Mouse (Mus musculus) myocyte (in vitro differentiated cells): ENCODE measurements at regions not wholly inside any gene's neighbourhood (a gene's known extent, or its start where the extent isn't known, plus 50 kb on each side); places are given as distances from the start of the nearest gene placed in this dataset.

Experiments
- H3K27me3 ChIP-seq: one replicate; pipeline ENCODE4 v1.6.1; 2011; ENCODE audit not compliant: control insufficient read depth, insufficient read depth, insufficient read length
- H3K36me3 ChIP-seq: one replicate; pipeline ENCODE4 v1.6.1; 2011; ENCODE audit not compliant: control insufficient read depth, insufficient read depth
- H3K4me2 ChIP-seq: one replicate; pipeline ENCODE4 v1.6.1; 2011; ENCODE audit warnings: low read depth, control low read depth
- H3K4me3 ChIP-seq: one replicate; pipeline ENCODE4 v1.5.1; 2011; ENCODE audit warnings: mild to moderate bottlenecking, control low read depth, moderate library complexity
- H3K79me2 ChIP-seq: one replicate; pipeline ENCODE4 v1.6.1; 2011; ENCODE audit not compliant: control insufficient read depth, insufficient read depth
- H3ac ChIP-seq: one replicate; pipeline ENCODE4 v1.6.1; 2011; ENCODE audit not compliant: control insufficient read depth, insufficient read length
- CEBPB ChIP-seq: IDR thresholded peaks from 2 replicates; pipeline ENCODE4 v1.6.1; 2011; ENCODE audit warnings: mild to moderate bottlenecking, moderate library complexity; ENCODE audit not compliant: poor library complexity, insufficient read depth, severe bottlenecking
- E2F4 ChIP-seq: IDR thresholded peaks from one replicate; pipeline ENCODE4 v1.6.1; 2011; ENCODE audit warnings: mild to moderate bottlenecking, control low read depth, moderate library complexity; ENCODE audit not compliant: insufficient read depth
- MAX ChIP-seq: IDR thresholded peaks from one replicate; pipeline ENCODE4 v1.6.1; 2011; ENCODE audit warnings: low read depth, mild to moderate bottlenecking, control low read depth
- MYOD1 ChIP-seq, 3 experiments: IDR thresholded peaks; one replicate each; pipeline ENCODE4 v1.6.1; 2011; ENCODE audit warnings: control low read depth in 2 of 3, low read depth in 2 of 3, mild to moderate bottlenecking in 2 of 3, moderate library complexity in 1 of 3; ENCODE audit not compliant: insufficient read length in 2 of 3, control insufficient read depth in 1 of 3
- MYOG ChIP-seq, 3 experiments: IDR thresholded peaks; one replicate each; pipeline ENCODE4 v1.6.1; 2011; ENCODE audit warnings: control low read depth in 2 of 3, low read depth in 2 of 3, mild to moderate bottlenecking in 2 of 3; ENCODE audit not compliant: insufficient read length in 2 of 3, control insufficient read depth in 1 of 3, insufficient read depth in 1 of 3
- POLR2A ChIP-seq: IDR thresholded peaks from one replicate; pipeline ENCODE4 v1.6.1; 2011; ENCODE audit warnings: low read depth, mild to moderate bottlenecking, control low read depth, moderate library complexity; ENCODE audit not compliant: insufficient read length
- POLR2AphosphoS2 ChIP-seq: IDR thresholded peaks from one replicate; pipeline ENCODE4 v1.6.1; 2011; ENCODE audit warnings: low read depth, control low read depth; ENCODE audit not compliant: insufficient read length
- REST ChIP-seq: IDR thresholded peaks from one replicate; pipeline ENCODE4 v1.6.1; 2011; ENCODE audit warnings: mild to moderate bottlenecking, control low read depth, moderate library complexity; ENCODE audit not compliant: insufficient read depth, insufficient read length
- SRF ChIP-seq: IDR thresholded peaks from one replicate; pipeline ENCODE4 v1.6.1; 2011; ENCODE audit warnings: low read depth; ENCODE audit not compliant: control insufficient read depth, insufficient read length
- TCF12 ChIP-seq: IDR thresholded peaks from one replicate; pipeline ENCODE4 v1.6.1; 2011; ENCODE audit warnings: mild to moderate bottlenecking, control low read depth; ENCODE audit not compliant: poor library complexity, insufficient read depth, severe bottlenecking
- TCF3 ChIP-seq: IDR thresholded peaks from one replicate; pipeline ENCODE4 v1.6.1; 2011; ENCODE audit warnings: low read depth, control low read depth; ENCODE audit not compliant: insufficient read length
- USF1 ChIP-seq: IDR thresholded peaks from one replicate; pipeline ENCODE4 v1.6.1; 2011; ENCODE audit warnings: low read depth, mild to moderate bottlenecking, control low read depth, moderate library complexity

DNA sequence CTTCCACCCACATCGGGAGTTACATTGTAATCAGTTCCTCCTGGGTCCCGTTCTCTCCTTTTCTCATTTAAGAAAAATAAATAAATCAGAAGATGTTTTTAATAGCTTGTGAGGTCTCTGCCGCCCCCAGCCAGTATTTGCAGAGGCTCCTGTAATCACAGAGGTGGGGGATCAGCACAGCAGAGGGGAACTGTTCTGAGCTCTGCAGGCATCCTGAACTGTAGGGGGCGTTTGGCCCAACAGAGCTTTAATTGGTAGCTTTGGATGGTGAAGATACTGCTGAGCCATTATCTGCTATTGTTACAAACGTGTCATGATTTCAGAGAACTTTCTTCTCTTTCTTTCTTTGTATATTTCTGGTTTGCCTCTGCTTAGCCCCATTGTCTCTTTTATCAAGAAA is 293.9 kb downstream of the Cdh26 start:
- H3K79me2 ChIP-seq: no peaks in the 10 kb centered on the region
- no peak overlapping the region for H3ac ChIP-seq
- H3K4me2 ChIP-seq: no peak overlapping the region
- no peaks in the 10 kb centered on the region for H3K27me3 ChIP-seq
- no peaks in the 10 kb centered on the region for H3K36me3 ChIP-seq
- no peak overlapping the region for H3K4me3 ChIP-seq
- no peak for TF ChIP-seq MYOG (IDR thresholded peaks at IDR 0.05; ENCODE audit: control insufficient read depth in 1 of 3, insufficient read depth in 1 of 3, insufficient read length in 2 of 3, low read depth in 2 of 3)
- no peak for TF ChIP-seq TCF3
- TF ChIP-seq MYOD1 (IDR thresholded peaks at IDR 0.05; ENCODE audit: control insufficient read depth in 1 of 3, insufficient read length in 2 of 3, low read depth in 2 of 3): no peak
- no peak for TF ChIP-seq REST
- TF ChIP-seq POLR2A: no peak
- no peak for TF ChIP-seq USF1
- no peak for TF ChIP-seq CEBPB
- no peak for TF ChIP-seq POLR2AphosphoS2
- no peak for TF ChIP-seq SRF
- no peak for TF ChIP-seq E2F4
- no peak for TF ChIP-seq MAX
- TF ChIP-seq TCF12: no peak

- Histone ChIP-seq H3K4me2 (no peak overlapping the region), H3K36me3 (no peaks in the 10 kb centered on the region), H3K27me3 (no peaks in the 10 kb centered on the region), H3K4me3 (no peak overlapping the region), H3K79me2 (no peaks in the 10 kb centered on the region), H3ac (no peak overlapping the region)
- TF ChIP-seq MAX: no peak
Measured at GRCm38 (mm10) chr2:178727930-178728793, 297.8 kb downstream of the Cdh26 start.

DNA sequence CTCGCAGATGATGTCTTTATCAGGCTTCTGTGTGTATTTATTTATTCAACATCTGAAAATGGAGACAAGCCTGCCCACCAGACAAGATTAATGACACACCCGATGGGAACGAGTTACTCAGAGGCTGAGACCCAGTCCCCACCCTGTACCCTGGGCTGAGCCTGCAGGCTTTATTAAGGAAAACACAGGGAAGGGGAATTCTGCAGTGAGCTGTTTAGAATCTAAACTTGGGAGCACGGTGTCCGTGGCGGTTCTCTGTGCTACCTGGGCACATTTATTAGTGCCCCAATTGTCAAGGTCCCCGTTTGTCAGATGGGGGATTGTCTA is 298.4 kb downstream of the Cdh26 start:
- no peaks in the 10 kb centered on the region for H3K36me3 ChIP-seq
- H3K4me3 ChIP-seq: no peak overlapping the region
- no peak for TF ChIP-seq CEBPB
- TF ChIP-seq REST: no peak
- no peak for TF ChIP-seq USF1
- TF ChIP-seq MYOD1 (IDR thresholded peaks at IDR 0.05; ENCODE audit: control insufficient read depth in 1 of 3, insufficient read length in 2 of 3, low read depth in 2 of 3): no peak
- TF ChIP-seq SRF: no peak
- TF ChIP-seq POLR2AphosphoS2: no peak
- no peak for TF ChIP-seq TCF3
- no peak for TF ChIP-seq MAX
- no peak for TF ChIP-seq MYOG (IDR thresholded peaks at IDR 0.05; ENCODE audit: control insufficient read depth in 1 of 3, insufficient read depth in 1 of 3, insufficient read length in 2 of 3, low read depth in 2 of 3)
- TF ChIP-seq TCF12: no peak
- no peak for TF ChIP-seq POLR2A
- no peaks in the 10 kb centered on the region for H3K27me3 ChIP-seq
- H3ac ChIP-seq: no peak overlapping the region
- H3K79me2 ChIP-seq: no peaks in the 10 kb centered on the region
- H3K4me2 ChIP-seq: no peak overlapping the region

DNA sequence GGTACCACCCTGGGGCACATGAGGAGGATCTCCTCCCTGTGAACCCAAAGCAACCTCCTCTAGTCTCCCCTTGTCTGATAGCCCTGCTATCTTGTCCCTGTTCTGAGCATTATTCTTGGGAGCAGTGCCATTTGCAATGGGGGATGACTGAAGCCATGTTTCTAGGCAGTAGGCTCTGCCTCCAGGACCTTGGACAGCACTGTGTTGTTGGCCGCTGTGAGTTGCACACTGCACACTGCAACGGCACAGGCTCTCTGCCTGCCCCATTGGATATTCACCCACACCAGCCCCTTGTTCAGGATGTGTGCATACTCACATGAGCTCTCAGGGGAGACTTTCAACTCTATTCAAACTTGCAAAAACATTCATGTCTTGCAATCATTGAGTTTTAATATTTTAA is 304.8 kb downstream of the Cdh26 start:
- TF ChIP-seq CEBPB: no peak
- TF ChIP-seq REST: peak; percentile 60
- no peak for TF ChIP-seq TCF12
- no peak for TF ChIP-seq TCF3
- TF ChIP-seq USF1: no peak
- TF ChIP-seq E2F4: no peak
- no peak for TF ChIP-seq MAX

DNA sequence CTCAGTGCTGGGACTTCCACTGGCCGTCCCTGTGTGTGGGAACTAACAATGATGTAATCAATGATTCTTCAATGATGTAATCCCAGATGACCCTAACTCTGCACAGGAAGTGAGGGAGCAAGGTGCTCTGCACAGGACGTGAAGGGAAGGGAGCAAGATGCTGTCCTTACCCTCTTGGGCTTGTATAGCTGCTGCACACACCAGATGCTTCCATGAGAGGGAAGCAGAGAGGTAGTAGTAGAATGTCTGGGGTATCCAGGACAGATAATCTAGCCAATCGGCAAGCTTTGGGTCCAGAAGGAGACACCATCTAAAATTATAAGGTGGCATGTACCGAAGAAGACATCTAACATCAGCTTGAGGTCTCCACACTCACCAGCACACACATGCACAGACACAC is 314.3 kb downstream of the Cdh26 start:
- no peaks in the 10 kb centered on the region for H3K27me3 ChIP-seq
- H3ac ChIP-seq: no peak overlapping the region
- H3K4me3 ChIP-seq: no peak overlapping the region
- TF ChIP-seq USF1: no peak
- TF ChIP-seq REST: no peak
- TF ChIP-seq E2F4: no peak
- no peak for TF ChIP-seq SRF
- no peak for TF ChIP-seq MAX
- TF ChIP-seq POLR2A: no peak
- H3K36me3 ChIP-seq: no peaks in the 10 kb centered on the region
- no peaks in the 10 kb centered on the region for H3K79me2 ChIP-seq
- no peak overlapping the region for H3K4me2 ChIP-seq

More for the DNA sequence above, 304.8 kb downstream of the Cdh26 start:
- Histone ChIP-seq H3K36me3 (no peaks in the 10 kb centered on the region), H3ac (no peak overlapping the region), H3K4me2 (no peak overlapping the region), H3K27me3 (no peaks in the 10 kb centered on the region), H3K79me2 (no peaks in the 10 kb centered on the region), H3K4me3 (no peak overlapping the region)
